Mouse (Mus musculus): Measurements from ENCODE around the gene Plin2.

- no peak for TF ChIP-seq POLR2A (IDR thresholded peaks at IDR 0.05; ENCODE audit: borderline replicate concordance, control insufficient read depth, low read depth, low read length)
- no peak for TF ChIP-seq CTCF (IDR thresholded peaks at IDR 0.05; ENCODE audit: control insufficient read depth, insufficient read depth, low read length)
These were observed 16.1 kb upstream of the Plin2 start for GRCm38 (mm10) chr4:86686009-86686366.
